Mouse (Mus musculus) neural tube, embryonic 14.5 days (tissue): Measurements from ENCODE around the gene Tmem178. TPM values are rescaled to one million over a fixed set of nuclear protein-coding genes. Genes with fewer than 3 reads are reported as not detected.

Experiments
- ATAC-seq: fragments of 200-750 bp; cut with Nextera tagmentation; 2 replicates; pipeline ENCODE4 v1.8.0; 2017; ENCODE audit warnings: low read depth, mild to moderate bottlenecking, moderate TSS enrichment, moderate library complexity
- H3K27ac ChIP-seq: fragments of 300-500 bp; sonication (generic); 2 replicates; pipeline ENCODE4 v1.5.1; 2014; ENCODE audit warnings: low read depth, mild to moderate bottlenecking, control low read depth, low read length, moderate library complexity, mixed read lengths
- H3K27me3 ChIP-seq: fragments of 300-500 bp; sonication (generic); 2 replicates; pipeline ENCODE4 v1.6.1; 2014; ENCODE audit warnings: low read length; ENCODE audit not compliant: control insufficient read depth, insufficient read depth
- H3K36me3 ChIP-seq: fragments of 300-500 bp; sonication (generic); 2 replicates; pipeline ENCODE4 v1.6.1; 2014; ENCODE audit warnings: low read length, mixed read lengths; ENCODE audit not compliant: control insufficient read depth, insufficient read depth
- H3K4me1 ChIP-seq: fragments of 300-500 bp; sonication (generic); 2 replicates; pipeline ENCODE4 v1.6.1; 2014; ENCODE audit warnings: low read length; ENCODE audit not compliant: control insufficient read depth, insufficient read depth
- H3K4me2 ChIP-seq: fragments of 300-500 bp; sonication (generic); 2 replicates; pipeline ENCODE4 v1.6.1; 2014; ENCODE audit warnings: mild to moderate bottlenecking, low read depth, low read length, control low read depth
- H3K4me3 ChIP-seq: fragments of 300-500 bp; sonication (generic); 2 replicates; pipeline ENCODE4 v1.5.1; 2014; ENCODE audit warnings: low read depth, low read length, control low read depth, mixed read lengths
- H3K9ac ChIP-seq: fragments of 300-500 bp; sonication (generic); replicated peaks from 2 replicates; pipeline ENCODE4 v1.6.1; 2014; ENCODE audit warnings: low read depth, mild to moderate bottlenecking, control low read depth, low read length, mixed read lengths
- H3K9me3 ChIP-seq: fragments of 300-500 bp; sonication (generic); 2 replicates; pipeline ENCODE4 v1.6.1; 2016; ENCODE audit warnings: low read length; ENCODE audit not compliant: control insufficient read depth
- WGBS: fragments of 180-500 bp; shearing (Covaris S2); extraction: QIAGEN DNeasy Blood & Tissue Kit; methylation state at CpG from one replicate; pipeline ENCODE4 v1.1.7; 2014; 5-methylcytosine and 5-hydroxymethylcytosine counted together
- polyA plus RNA-seq: library from polyadenylated mRNA; unstranded; fragments of >200 nt; fragmentation: Nextera tagmentation; extraction: Ambion mirVana; gene quantifications from 2 replicates; pipeline ENCODE4 v1.2.1, GENCODE M21; 2014

Tmem178 gene
- polyA plus RNA-seq, 1 experiment from 2014 or later: 37.3 TPM

GRCm38 (mm10) chr17:81001647-81002046 lies 57.2 kb downstream of the Tmem178 start:
- 71% methylated on average over 4 of the region's 4 CpGs for WGBS
- Histone ChIP-seq H3K27ac (no peak overlapping the region), H3K9me3 (no peaks in the 10 kb centered on the region), H3K4me2 (no peak overlapping the region), H3K4me1 (peaks cover 9% of the 10 kb centered on the region; the same call in 1 of the 2 replicates), H3K27me3 (no peaks in the 10 kb centered on the region), H3K36me3 (no peaks in the 10 kb centered on the region), H3K4me3 (no peak overlapping the region), H3K9ac (no peak overlapping the region)
- no peak for ATAC-seq

- no peaks in the 10 kb centered on the region for H3K27me3 ChIP-seq
- 89% methylated on average over 5 of the region's 5 CpGs for WGBS
- H3K27ac ChIP-seq: no peak overlapping the region
- H3K9me3 ChIP-seq: no peaks in the 10 kb centered on the region
- ATAC-seq: no peak
- peaks cover 9% of the 10 kb centered on the region; the same call in 1 of the 2 replicates for H3K4me1 ChIP-seq
- H3K9ac ChIP-seq: no peak overlapping the region
- H3K4me3 ChIP-seq: no peak overlapping the region
- H3K4me2 ChIP-seq: no peak overlapping the region
- H3K36me3 ChIP-seq: no peaks in the 10 kb centered on the region
Measured at GRCm38 (mm10) chr17:81002130-81002529, 57.7 kb downstream of the Tmem178 start.

- H3K9ac ChIP-seq: no peak overlapping the region
- WGBS: 88% methylated on average over 11 of the region's 11 CpGs
- no peaks in the 10 kb centered on the region for H3K27me3 ChIP-seq
- H3K36me3 ChIP-seq: no peaks in the 10 kb centered on the region
- ATAC-seq: no peak
- H3K4me2 ChIP-seq: no peak overlapping the region
- no peak overlapping the region for H3K4me3 ChIP-seq
- no peak overlapping the region for H3K27ac ChIP-seq
- no peaks in the 10 kb centered on the region for H3K9me3 ChIP-seq
- H3K4me1 ChIP-seq: peaks cover 9% of the 10 kb centered on the region; the same call in 1 of the 2 replicates
Measured at GRCm38 (mm10) chr17:81004454-81004853, 60.0 kb downstream of the Tmem178 start.

- ATAC-seq: peak; percentile 22; the same call in 1 of the 2 replicates
- H3K27ac ChIP-seq: no peak overlapping the region; the same call in 1 of the 2 replicates
- H3K4me2 ChIP-seq: no peak overlapping the region
- WGBS: 34% methylated on average over 8 of the region's 8 CpGs
- H3K9ac ChIP-seq: no peak overlapping the region
- H3K9me3 ChIP-seq: no peaks in the 10 kb centered on the region
- H3K4me3 ChIP-seq: no peak overlapping the region
- no peaks in the 10 kb centered on the region for H3K36me3 ChIP-seq
- peaks cover 9% of the 10 kb centered on the region; the same call in 1 of the 2 replicates for H3K4me1 ChIP-seq
- H3K27me3 ChIP-seq: no peaks in the 10 kb centered on the region
Measured at GRCm38 (mm10) chr17:81005292-81005691, 60.9 kb downstream of the Tmem178 start.

GRCm38 (mm10) chr17:81009112-81009511 lies 64.7 kb downstream of the Tmem178 start:
- H3K4me3 ChIP-seq: no peak overlapping the region
- H3K9me3 ChIP-seq: no peaks in the 10 kb centered on the region
- H3K4me1 ChIP-seq: peaks cover 9% of the 10 kb centered on the region; the same call in 1 of the 2 replicates
- no peaks in the 10 kb centered on the region for H3K36me3 ChIP-seq
- no peak overlapping the region for H3K27ac ChIP-seq
- WGBS: 84% methylated on average over 10 of the region's 10 CpGs
- no peak for ATAC-seq
- H3K4me2 ChIP-seq: no peak overlapping the region
- H3K27me3 ChIP-seq: no peaks in the 10 kb centered on the region
- H3K9ac ChIP-seq: no peak overlapping the region

GRCm38 (mm10) chr17:81010199-81010598 lies 65.8 kb downstream of the Tmem178 start:
- H3K27ac ChIP-seq: no peak overlapping the region
- no peaks in the 10 kb centered on the region for H3K27me3 ChIP-seq
- no peaks in the 10 kb centered on the region for H3K36me3 ChIP-seq
- no peak for ATAC-seq
- no peak overlapping the region for H3K4me3 ChIP-seq
- peaks cover 7% of the 10 kb centered on the region; the same call in 1 of the 2 replicates for H3K4me1 ChIP-seq
- H3K4me2 ChIP-seq: no peak overlapping the region
- no peak overlapping the region for H3K9ac ChIP-seq
- 49% methylated on average over 3 of the region's 3 CpGs for WGBS
- no peaks in the 10 kb centered on the region for H3K9me3 ChIP-seq

- Histone ChIP-seq H3K4me1 (no peaks in the 10 kb centered on the region; the same call in 1 of the 2 replicates), H3K36me3 (no peaks in the 10 kb centered on the region), H3K9me3 (no peaks in the 10 kb centered on the region), H3K9ac (no peak overlapping the region), H3K27ac (0 out of 2 replicates have a peak overlapping the region, but pooled peaks have one; percentile 17), H3K4me2 (no peak overlapping the region), H3K27me3 (no peaks in the 10 kb centered on the region), H3K4me3 (no peak overlapping the region)
- WGBS: 65% methylated on average over 18 of the region's 18 CpGs
- peak; percentile 38; the same call in 1 of the 2 replicates for ATAC-seq
Measured at GRCm38 (mm10) chr17:81010844-81011685, 66.6 kb downstream of the Tmem178 start.

GRCm38 (mm10) chr17:81015814-81016447 lies 71.5 kb downstream of the Tmem178 start:
- 0 out of 2 replicates have a peak, but pooled peaks have one; percentile 26 for ATAC-seq
- WGBS: 60% methylated on average over 4 of the region's 4 CpGs

GRCm38 (mm10) chr17:81017132-81017531 lies 72.7 kb downstream of the Tmem178 start:
- H3K27me3 ChIP-seq: no peaks in the 10 kb centered on the region
- H3K9me3 ChIP-seq: no peaks in the 10 kb centered on the region
- 32% methylated on average over 1 of the region's 1 CpGs for WGBS
- H3K4me2 ChIP-seq: no peak overlapping the region
- H3K4me3 ChIP-seq: no peak overlapping the region
- H3K4me1 ChIP-seq: no peaks in the 10 kb centered on the region
- peak; percentile 60; the same call in 1 of the 2 replicates for ATAC-seq
- H3K9ac ChIP-seq: no peak overlapping the region
- H3K27ac ChIP-seq: no peak overlapping the region
- H3K36me3 ChIP-seq: no peaks in the 10 kb centered on the region

More at GRCm38 (mm10) chr17:81015814-81016447, 71.5 kb downstream of the Tmem178 start:
- Histone ChIP-seq H3K4me1 (no peaks in the 10 kb centered on the region; the same call in 1 of the 2 replicates), H3K4me2 (no peak overlapping the region), H3K9me3 (no peaks in the 10 kb centered on the region), H3K4me3 (no peak overlapping the region), H3K27ac (no peak overlapping the region), H3K9ac (no peak overlapping the region), H3K36me3 (no peaks in the 10 kb centered on the region), H3K27me3 (no peaks in the 10 kb centered on the region)
